Mouse (Mus musculus) liver, embryonic 11.5 days (tissue): ENCODE results near the gene Ndufb8. TPM values are rescaled to one million over a fixed set of nuclear protein-coding genes. Genes with fewer than 3 reads are reported as not detected.

Source experiments
- ATAC-seq: fragments of 200-750 bp; cut with Nextera tagmentation; replicated peaks from 2 replicates; pipeline ENCODE4 v1.8.0; 2017; ENCODE audit warnings: moderate number of reproducible peaks, mild to moderate bottlenecking, moderate TSS enrichment, moderate library complexity; ENCODE audit not compliant: low FRiP score
- DNase-seq: peaks from one replicate; pipeline ENCODE4 v3.0.0-alpha.2; 2017; ENCODE audit warnings: low spot score
- H3K27ac ChIP-seq: fragments of 300-500 bp; sonication (generic); 2 replicates; pipeline ENCODE4 v1.5.1; 2014; ENCODE audit warnings: mild to moderate bottlenecking, low read depth, low read length, control low read depth
- H3K27me3 ChIP-seq: fragments of 300-500 bp; sonication (generic); replicated peaks from 2 replicates; pipeline ENCODE4 v1.6.1; 2014; ENCODE audit warnings: low read length, mixed read lengths; ENCODE audit not compliant: control insufficient read depth, insufficient read depth
- H3K36me3 ChIP-seq: fragments of 300-500 bp; sonication (generic); 2 replicates; pipeline ENCODE4 v1.6.1; 2014; ENCODE audit warnings: mild to moderate bottlenecking, low read length, moderate library complexity, mixed read lengths; ENCODE audit not compliant: control insufficient read depth, insufficient read depth
- H3K4me1 ChIP-seq: fragments of 300-500 bp; sonication (generic); replicated peaks from 2 replicates; pipeline ENCODE4 v1.6.1; 2014; ENCODE audit warnings: low read length, mixed read lengths; ENCODE audit not compliant: control insufficient read depth, insufficient read depth
- H3K4me2 ChIP-seq: fragments of 300-500 bp; sonication (generic); 2 replicates; pipeline ENCODE4 v1.6.1; 2014; ENCODE audit warnings: mild to moderate bottlenecking, control low read depth, moderate library complexity
- H3K4me3 ChIP-seq: fragments of 300-500 bp; sonication (generic); 2 replicates; pipeline ENCODE4 v1.5.1; 2014; ENCODE audit warnings: low read depth, low read length, control low read depth
- H3K9ac ChIP-seq: fragments of 300-500 bp; sonication (generic); 2 replicates; pipeline ENCODE4 v1.6.1; 2014; ENCODE audit warnings: low read depth, low read length, control low read depth
- H3K9me3 ChIP-seq: fragments of 300-500 bp; sonication (generic); 2 replicates; pipeline ENCODE4 v1.6.1; 2016; ENCODE audit warnings: low read length, inconsistent platforms, mixed read lengths; ENCODE audit not compliant: control insufficient read depth
- WGBS: fragments of 180-500 bp; shearing (Covaris S2); extraction: QIAGEN DNeasy Blood & Tissue Kit; methylation state at CpG from one replicate; pipeline ENCODE4 v1.1.7; 2014; 5-methylcytosine and 5-hydroxymethylcytosine counted together
- polyA plus RNA-seq: library from polyadenylated mRNA; unstranded; fragments of >200 nt; fragmentation: Nextera tagmentation; extraction: Ambion mirVana; gene quantifications from 2 replicates; pipeline ENCODE4 v1.2.1, GENCODE M21; 2014

Gene Ndufb8
- polyA plus RNA-seq, 1 experiment from 2014 or later, result 497 TPM

DNA sequence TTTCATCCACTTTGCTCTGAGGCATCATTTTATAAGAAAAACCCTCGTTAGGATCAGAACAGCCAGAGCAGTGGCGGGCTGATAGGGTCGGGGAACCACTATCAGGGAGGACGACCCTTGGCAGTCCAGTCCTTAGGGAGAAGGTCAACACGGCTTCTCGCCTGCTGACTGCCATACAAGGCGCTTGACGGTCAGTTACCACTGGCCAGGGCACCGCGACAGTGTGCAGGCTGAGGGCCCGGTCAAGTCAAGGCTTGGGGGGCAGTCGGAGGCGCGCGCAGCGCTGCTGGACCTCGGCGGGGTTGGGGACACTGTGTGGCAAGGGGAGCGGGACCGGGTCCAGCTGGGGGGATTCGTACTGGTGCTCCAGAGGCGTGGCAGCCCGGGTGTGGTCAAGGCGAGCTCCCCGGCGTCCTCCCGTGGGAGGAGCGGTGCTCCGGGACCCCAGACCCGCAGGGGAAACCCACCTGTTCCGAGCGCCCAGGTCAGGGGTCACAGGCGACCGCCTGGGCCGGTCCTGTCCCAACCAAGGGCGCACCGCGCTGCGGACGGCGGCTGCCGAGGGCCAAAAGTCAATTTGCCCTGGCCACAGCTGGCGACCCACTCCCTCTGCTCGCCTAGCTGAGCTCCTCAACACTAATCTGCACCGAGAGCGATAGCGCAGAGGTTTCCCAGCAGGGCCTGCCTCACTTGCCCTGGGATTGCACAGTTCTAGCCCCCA is 9.8 kb downstream of the Ndufb8 start, which contains the start of gene Sec31b:
Gene Sec31b, minus strand, starts transcription at position 544 of the 721 bp plus-strand sequence.
- DNase-seq, result peak; percentile 77
- WGBS, result under 1% methylated on average over 47 of the region's 47 CpGs
- H3K27ac ChIP-seq, result no peak within 1 kb of the TSS

DNA sequence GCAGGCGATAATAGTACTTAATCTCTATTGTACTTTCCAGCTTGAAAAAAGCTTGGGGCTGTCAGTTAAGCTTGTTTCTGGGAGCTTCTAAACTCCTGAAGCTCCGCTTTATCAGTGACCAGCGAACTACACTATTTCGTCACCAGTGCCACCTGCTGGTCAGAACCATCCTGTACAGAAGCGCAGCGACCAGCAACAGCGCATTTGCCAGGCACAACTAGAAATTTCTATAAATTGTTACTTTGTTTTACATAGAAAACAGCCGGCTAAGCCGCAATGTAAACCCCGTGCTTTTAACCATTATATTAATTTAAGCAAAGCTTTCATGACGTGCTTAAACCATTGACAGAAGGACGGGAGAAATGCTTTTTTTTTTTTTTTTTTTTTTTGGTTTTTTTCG is 10.5 kb downstream of the Ndufb8 start:
- 3% methylated on average over 13 of the region's 13 CpGs for WGBS
- Histone ChIP-seq H3K4me3 (peak overlapping the region; percentile 66), H3K36me3 (peaks cover 11% of the 10 kb centered on the region), H3K27ac (no peak overlapping the region), H3K27me3 (no peaks in the 10 kb centered on the region; the same call in 1 of the 2 replicates), H3K9me3 (peaks cover 5% of the 10 kb centered on the region; the same call in 1 of the 2 replicates), H3K4me2 (peak overlapping the region; percentile 99), H3K4me1 (peaks cover 9% of the 10 kb centered on the region), H3K9ac (no peak overlapping the region)
- ATAC-seq, result peak; percentile 67
- peak; percentile 63 for DNase-seq

More for the DNA sequence above, 9.8 kb downstream of the Ndufb8 start, which contains the start of gene Sec31b:
- Histone ChIP-seq H3K27me3 (no peaks in the 10 kb centered on the region; the same call in 1 of the 2 replicates), H3K4me2 (peak within 1 kb of the TSS; percentile 99), H3K4me1 (peaks cover 9% of the 10 kb centered on the region), H3K9ac (peak within 1 kb of the TSS; percentile 66), H3K4me3 (peak within 1 kb of the TSS; percentile 66), H3K9me3 (peaks cover 5% of the 10 kb centered on the region; the same call in 1 of the 2 replicates), H3K36me3 (peaks cover 18% of the 10 kb centered on the region)
- ATAC-seq, result peak; percentile 64

DNA sequence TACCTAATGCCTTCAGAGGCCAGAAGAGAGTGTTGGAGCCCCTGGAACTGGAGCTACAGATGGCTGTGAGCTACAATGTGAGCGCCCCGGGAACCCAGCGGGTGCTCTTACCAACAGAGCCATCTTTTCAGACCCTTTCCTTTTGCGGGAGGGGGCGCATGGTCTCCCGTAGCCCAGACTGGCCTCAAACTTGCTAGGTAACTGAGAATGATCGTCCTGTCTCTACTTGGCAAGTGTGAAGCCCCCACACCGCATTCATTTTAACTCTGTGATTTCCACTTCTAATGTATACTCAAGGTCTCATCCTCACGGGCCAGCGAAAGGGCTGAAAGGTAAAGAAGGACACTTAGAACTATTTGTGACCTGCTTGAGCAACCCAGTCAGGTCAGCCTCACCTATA is 10.9 kb downstream of the Ndufb8 start:
- DNase-seq (no peak), ATAC-seq (no peak)
- WGBS, result 65% methylated on average over 10 of the region's 10 CpGs
- H3K4me3 ChIP-seq, result no peak overlapping the region
- H3K27ac ChIP-seq, result no peak overlapping the region
- no peak overlapping the region for H3K9ac ChIP-seq
- H3K4me2 ChIP-seq, result peak overlapping the region; percentile 99
- peaks cover 5% of the 10 kb centered on the region; the same call in 1 of the 2 replicates for H3K9me3 ChIP-seq
- no peaks in the 10 kb centered on the region; the same call in 1 of the 2 replicates for H3K27me3 ChIP-seq
- peaks cover 9% of the 10 kb centered on the region; the same call in 1 of the 2 replicates for H3K36me3 ChIP-seq
- H3K4me1 ChIP-seq, result peaks cover 9% of the 10 kb centered on the region

- Histone ChIP-seq H3K4me1 (peaks cover 9% of the 10 kb centered on the region), H3K27ac (no peak overlapping the region), H3K9me3 (peaks cover 5% of the 10 kb centered on the region; the same call in 1 of the 2 replicates), H3K9ac (no peak overlapping the region), H3K4me2 (no peak overlapping the region), H3K27me3 (no peaks in the 10 kb centered on the region; the same call in 1 of the 2 replicates), H3K4me3 (no peak overlapping the region), H3K36me3 (no peaks in the 10 kb centered on the region)
- ATAC-seq, result no peak
- 86% methylated on average over 8 of the region's 8 CpGs for WGBS
- no peak for DNase-seq
Measured at GRCm38 (mm10) chr19:44542694-44543178, 12.5 kb downstream of the Ndufb8 start.

- peaks cover 5% of the 10 kb centered on the region; the same call in 1 of the 2 replicates for H3K9me3 ChIP-seq
- no peaks in the 10 kb centered on the region for H3K4me1 ChIP-seq
- H3K4me2 ChIP-seq, result no peak overlapping the region
- DNase-seq, result no peak
- WGBS, result 80% methylated on average over 8 of the region's 8 CpGs
- no peak overlapping the region for H3K27ac ChIP-seq
- no peaks in the 10 kb centered on the region for H3K27me3 ChIP-seq
- no peaks in the 10 kb centered on the region for H3K36me3 ChIP-seq
- no peak overlapping the region for H3K9ac ChIP-seq
- no peak for ATAC-seq
- H3K4me3 ChIP-seq, result no peak overlapping the region
Measured at GRCm38 (mm10) chr19:44537416-44537815, 17.8 kb downstream of the Ndufb8 start.

GRCm38 (mm10) chr19:44535376-44535775 is 19.9 kb downstream of the Ndufb8 start:
- no peak overlapping the region for H3K4me3 ChIP-seq
- no peak overlapping the region for H3K27ac ChIP-seq
- 40% methylated on average over 3 of the region's 3 CpGs for WGBS
- no peaks in the 10 kb centered on the region for H3K36me3 ChIP-seq
- no peaks in the 10 kb centered on the region for H3K4me1 ChIP-seq
- DNase-seq (no peak), ATAC-seq (no peak)
- H3K9me3 ChIP-seq, result no peaks in the 10 kb centered on the region
- H3K27me3 ChIP-seq, result peaks cover 3% of the 10 kb centered on the region; the same call in 1 of the 2 replicates
- H3K9ac ChIP-seq, result no peak overlapping the region
- no peak overlapping the region for H3K4me2 ChIP-seq

- 78% methylated on average over 6 of the region's 6 CpGs for WGBS
- H3K36me3 ChIP-seq, result no peaks in the 10 kb centered on the region
Measured at GRCm38 (mm10) chr19:44530018-44530417, 25.2 kb downstream of the Ndufb8 start.

GRCm38 (mm10) chr19:44525551-44526205 is 29.6 kb downstream of the Ndufb8 start:
- H3K27me3 ChIP-seq, result peaks cover 5% of the 10 kb centered on the region; the same call in 1 of the 2 replicates
- H3K27ac ChIP-seq, result no peak overlapping the region
- ATAC-seq, result no peak
- no peak overlapping the region for H3K4me2 ChIP-seq
- H3K9ac ChIP-seq, result no peak overlapping the region
- no peaks in the 10 kb centered on the region for H3K4me1 ChIP-seq
- 75% methylated on average over 9 of the region's 9 CpGs for WGBS
- H3K4me3 ChIP-seq, result no peak overlapping the region
- no peak for DNase-seq
- no peaks in the 10 kb centered on the region for H3K9me3 ChIP-seq
- H3K36me3 ChIP-seq, result no peaks in the 10 kb centered on the region

More at GRCm38 (mm10) chr19:44530018-44530417, 25.2 kb downstream of the Ndufb8 start:
- no peak overlapping the region for H3K4me2 ChIP-seq
- peaks cover 5% of the 10 kb centered on the region; the same call in 1 of the 2 replicates for H3K27me3 ChIP-seq
- no peak overlapping the region for H3K27ac ChIP-seq
- no peaks in the 10 kb centered on the region for H3K9me3 ChIP-seq
- H3K9ac ChIP-seq, result no peak overlapping the region
- ATAC-seq, result no peak
- H3K4me1 ChIP-seq, result no peaks in the 10 kb centered on the region
- H3K4me3 ChIP-seq, result no peak overlapping the region
- no peak for DNase-seq
